Mouse (Mus musculus) liver, embryonic 11.5 days (tissue): ENCODE measurements around the gene 1810055G02Rik. TPM values are rescaled to one million over a fixed set of nuclear protein-coding genes. Genes with fewer than 3 reads are reported as not detected.

ENCODE experiments used
- ATAC-seq: fragments of 200-750 bp; cut with Nextera tagmentation; replicated peaks from 2 replicates; pipeline ENCODE4 v1.8.0; 2017; ENCODE audit warnings: moderate number of reproducible peaks, mild to moderate bottlenecking, moderate TSS enrichment, moderate library complexity; ENCODE audit not compliant: low FRiP score
- DNase-seq: peaks from one replicate; pipeline ENCODE4 v3.0.0-alpha.2; 2017; ENCODE audit warnings: low spot score
- H3K27ac ChIP-seq: fragments of 300-500 bp; sonication (generic); 2 replicates; pipeline ENCODE4 v1.5.1; 2014; ENCODE audit warnings: mild to moderate bottlenecking, low read depth, low read length, control low read depth
- H3K27me3 ChIP-seq: fragments of 300-500 bp; sonication (generic); replicated peaks from 2 replicates; pipeline ENCODE4 v1.6.1; 2014; ENCODE audit warnings: low read length, mixed read lengths; ENCODE audit not compliant: control insufficient read depth, insufficient read depth
- H3K36me3 ChIP-seq: fragments of 300-500 bp; sonication (generic); 2 replicates; pipeline ENCODE4 v1.6.1; 2014; ENCODE audit warnings: mild to moderate bottlenecking, low read length, moderate library complexity, mixed read lengths; ENCODE audit not compliant: control insufficient read depth, insufficient read depth
- H3K4me1 ChIP-seq: fragments of 300-500 bp; sonication (generic); replicated peaks from 2 replicates; pipeline ENCODE4 v1.6.1; 2014; ENCODE audit warnings: low read length, mixed read lengths; ENCODE audit not compliant: control insufficient read depth, insufficient read depth
- H3K4me2 ChIP-seq: fragments of 300-500 bp; sonication (generic); 2 replicates; pipeline ENCODE4 v1.6.1; 2014; ENCODE audit warnings: mild to moderate bottlenecking, control low read depth, moderate library complexity
- H3K4me3 ChIP-seq: fragments of 300-500 bp; sonication (generic); 2 replicates; pipeline ENCODE4 v1.5.1; 2014; ENCODE audit warnings: low read depth, low read length, control low read depth
- H3K9ac ChIP-seq: fragments of 300-500 bp; sonication (generic); 2 replicates; pipeline ENCODE4 v1.6.1; 2014; ENCODE audit warnings: low read depth, low read length, control low read depth
- H3K9me3 ChIP-seq: fragments of 300-500 bp; sonication (generic); 2 replicates; pipeline ENCODE4 v1.6.1; 2016; ENCODE audit warnings: low read length, inconsistent platforms, mixed read lengths; ENCODE audit not compliant: control insufficient read depth
- WGBS: fragments of 180-500 bp; shearing (Covaris S2); extraction: QIAGEN DNeasy Blood & Tissue Kit; methylation state at CpG from one replicate; pipeline ENCODE4 v1.1.7; 2014; 5-methylcytosine and 5-hydroxymethylcytosine counted together
- polyA plus RNA-seq: library from polyadenylated mRNA; unstranded; fragments of >200 nt; fragmentation: Nextera tagmentation; extraction: Ambion mirVana; gene quantifications from 2 replicates; pipeline ENCODE4 v1.2.1, GENCODE M21; 2014

1810055G02Rik gene
- polyA plus RNA-seq, 1 experiment from 2014 or later = 27.9 TPM

DNA sequence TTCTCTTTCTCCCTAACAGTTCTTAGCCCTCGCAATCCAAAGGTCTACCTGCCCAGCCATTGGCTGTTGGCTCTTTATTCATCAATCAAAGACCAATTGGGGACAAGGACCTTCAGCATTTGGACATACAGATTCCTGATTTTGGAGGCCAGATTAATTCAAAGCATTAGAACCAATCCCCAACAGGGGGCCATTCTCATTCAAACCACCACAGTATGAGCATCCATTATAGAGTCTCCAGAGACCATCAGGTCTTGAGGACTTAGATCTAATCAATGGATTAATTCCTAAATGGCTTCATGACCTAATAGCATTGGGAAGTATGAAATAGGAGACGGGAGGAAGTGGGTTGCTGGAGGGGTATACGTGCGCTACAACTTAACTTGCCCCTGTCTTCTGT lies 5.6 kb upstream of the 1810055G02Rik start:
- no peak overlapping the region for H3K27ac ChIP-seq
- WGBS = 78% methylated on average over 4 of the region's 4 CpGs
- H3K36me3 ChIP-seq = no peaks in the 10 kb centered on the region
- no peak overlapping the region for H3K9ac ChIP-seq
- no peaks in the 10 kb centered on the region for H3K27me3 ChIP-seq
- H3K4me1 ChIP-seq = peaks cover under 1% of the 10 kb centered on the region; the same call in 1 of the 2 replicates
- no peak overlapping the region for H3K4me3 ChIP-seq
- H3K4me2 ChIP-seq = no peak overlapping the region
- H3K9me3 ChIP-seq = no peaks in the 10 kb centered on the region
- DNase-seq (no peak), ATAC-seq (no peak)

DNA sequence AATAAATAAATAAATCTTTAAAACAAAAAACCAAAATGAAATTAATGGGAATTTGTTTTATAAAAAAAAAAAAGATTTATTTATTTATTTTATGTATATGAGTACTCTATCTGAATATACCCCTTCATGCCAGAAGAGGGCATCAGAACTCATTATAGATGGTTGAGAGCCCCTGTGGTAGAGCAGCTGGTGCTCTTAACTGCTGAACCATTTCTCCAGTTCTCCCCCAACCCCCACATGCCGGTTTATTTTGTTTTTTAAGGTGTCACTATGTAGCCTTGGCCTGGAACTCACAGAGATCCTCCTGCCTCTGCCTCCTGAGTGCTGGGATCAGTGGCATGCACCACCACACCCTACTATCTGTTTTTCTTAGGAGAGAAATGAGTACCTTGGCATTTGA lies 1.8 kb upstream of the 1810055G02Rik start:
- Histone ChIP-seq H3K4me2 (no peak overlapping the region), H3K9ac (no peak overlapping the region), H3K27me3 (no peaks in the 10 kb centered on the region), H3K4me3 (no peak overlapping the region), H3K9me3 (no peaks in the 10 kb centered on the region), H3K36me3 (0 out of 2 replicates have a peak, but pooled peaks cover under 1% of the 10 kb centered on the region), H3K4me1 (peaks cover 13% of the 10 kb centered on the region), H3K27ac (no peak overlapping the region)
- DNase-seq (no peak), ATAC-seq (no peak)
- 41% methylated on average over 1 of the region's 1 CpGs for whole genome bisulfite sequencing

DNA sequence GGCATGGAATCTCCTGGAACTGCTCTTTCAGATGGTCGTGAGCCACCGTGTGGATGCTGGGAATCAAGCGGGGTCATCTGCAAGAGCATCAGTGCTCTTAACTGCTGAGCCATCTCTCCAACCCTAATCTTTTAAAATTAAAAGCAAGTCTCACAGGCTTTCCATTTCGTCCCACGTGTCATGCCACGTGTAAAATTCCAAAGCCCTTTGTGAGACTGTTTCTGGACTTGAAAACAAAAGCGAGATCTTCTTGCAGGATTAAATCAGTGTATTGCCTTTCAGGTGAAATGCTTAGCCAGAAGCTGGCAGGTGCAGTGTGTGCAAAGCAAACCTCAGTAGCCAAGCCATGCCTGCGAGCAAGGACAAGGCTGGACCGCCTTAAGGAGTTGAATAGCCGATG lies 540 bp upstream of the 1810055G02Rik start:
- Histone ChIP-seq H3K9me3 (no peaks in the 10 kb centered on the region), H3K36me3 (0 out of 2 replicates have a peak, but pooled peaks cover 5% of the 10 kb centered on the region), H3K9ac (peak overlapping the region; percentile 82), H3K27me3 (no peaks in the 10 kb centered on the region), H3K27ac (peak overlapping the region; percentile 76), H3K4me1 (peaks cover 13% of the 10 kb centered on the region), H3K4me2 (peak overlapping the region; percentile 67), H3K4me3 (peak overlapping the region; percentile 85)
- DNase-seq (no peak), ATAC-seq (no peak)
- WGBS = 42% methylated on average over 10 of the region's 10 CpGs

DNA sequence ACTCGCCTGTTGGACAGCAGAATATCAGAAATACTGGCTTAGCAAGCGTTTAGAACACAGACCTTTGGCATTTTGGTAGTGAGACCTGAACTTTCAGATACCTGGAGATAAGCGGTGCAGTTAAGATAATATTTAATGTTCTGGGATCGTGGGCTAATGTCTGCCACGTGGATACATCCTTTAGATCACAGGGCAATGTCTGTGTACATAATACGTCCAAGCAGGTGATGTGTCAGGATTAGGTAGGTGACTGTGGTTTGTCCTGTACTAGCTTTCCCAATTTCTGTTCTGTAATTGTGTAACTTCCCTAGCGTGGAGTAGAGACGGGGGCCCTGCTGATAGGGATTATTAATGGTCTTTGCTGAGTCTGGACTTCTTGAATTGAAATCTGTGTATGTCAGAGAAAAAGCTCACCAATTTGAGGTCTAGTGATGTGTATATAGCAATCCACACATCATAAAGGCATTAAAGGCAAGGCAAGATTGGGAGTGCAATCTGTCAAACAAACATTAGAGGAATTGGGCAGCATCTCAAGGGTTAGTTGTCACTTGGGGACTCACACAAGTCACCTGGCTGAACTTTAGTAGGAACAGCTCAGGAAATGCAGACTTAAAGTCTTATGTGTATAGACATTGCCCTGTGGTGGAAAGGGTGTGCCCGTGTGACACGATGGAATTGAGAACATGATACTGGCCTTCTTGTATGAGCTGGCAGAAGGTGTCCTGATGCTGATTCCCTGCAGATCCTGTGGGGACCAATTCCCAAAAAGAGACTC lies 1.1 kb downstream of the 1810055G02Rik start:
- DNase-seq (no peak), ATAC-seq (no peak)
- Histone ChIP-seq H3K27me3 (no peaks in the 10 kb centered on the region), H3K4me3 (peak overlapping the region; percentile 85), H3K36me3 (0 out of 2 replicates have a peak, but pooled peaks cover 5% of the 10 kb centered on the region), H3K27ac (no peak overlapping the region), H3K4me1 (peaks cover 13% of the 10 kb centered on the region), H3K9ac (peak overlapping the region; percentile 82), H3K9me3 (no peaks in the 10 kb centered on the region), H3K4me2 (peak overlapping the region; percentile 67)
- 30% methylated on average over 10 of the region's 10 CpGs for WGBS

DNA sequence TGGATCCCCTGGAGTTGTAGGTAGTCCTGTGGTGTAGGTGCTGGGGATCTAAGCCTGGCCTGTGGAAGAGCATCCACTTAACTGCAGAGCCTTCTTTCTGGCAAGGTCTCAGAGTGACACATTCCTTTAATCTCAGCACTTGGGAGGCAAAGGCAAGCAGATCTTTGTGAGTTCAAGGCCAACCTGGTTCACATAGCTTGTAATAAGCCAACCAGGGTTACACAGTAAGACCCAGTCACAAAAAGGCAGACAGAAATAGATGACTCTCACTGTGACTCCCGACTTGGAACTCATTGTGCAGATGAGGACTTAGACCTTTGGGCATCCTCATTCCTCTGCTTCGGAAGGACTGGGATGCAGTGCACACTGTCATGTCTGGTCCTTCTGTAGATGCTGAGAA lies 2.3 kb downstream of the 1810055G02Rik start:
- no peaks in the 10 kb centered on the region for H3K27me3 ChIP-seq
- H3K9me3 ChIP-seq = no peaks in the 10 kb centered on the region
- H3K27ac ChIP-seq = no peak overlapping the region
- no peak overlapping the region for H3K4me3 ChIP-seq
- no peak overlapping the region for H3K4me2 ChIP-seq
- 0 out of 2 replicates have a peak, but pooled peaks cover 5% of the 10 kb centered on the region for H3K36me3 ChIP-seq
- WGBS = 89% methylated on average over 2 of the region's 2 CpGs
- H3K9ac ChIP-seq = no peak overlapping the region
- ATAC-seq (no peak), DNase-seq (no peak)
- peaks cover 13% of the 10 kb centered on the region for H3K4me1 ChIP-seq

DNA sequence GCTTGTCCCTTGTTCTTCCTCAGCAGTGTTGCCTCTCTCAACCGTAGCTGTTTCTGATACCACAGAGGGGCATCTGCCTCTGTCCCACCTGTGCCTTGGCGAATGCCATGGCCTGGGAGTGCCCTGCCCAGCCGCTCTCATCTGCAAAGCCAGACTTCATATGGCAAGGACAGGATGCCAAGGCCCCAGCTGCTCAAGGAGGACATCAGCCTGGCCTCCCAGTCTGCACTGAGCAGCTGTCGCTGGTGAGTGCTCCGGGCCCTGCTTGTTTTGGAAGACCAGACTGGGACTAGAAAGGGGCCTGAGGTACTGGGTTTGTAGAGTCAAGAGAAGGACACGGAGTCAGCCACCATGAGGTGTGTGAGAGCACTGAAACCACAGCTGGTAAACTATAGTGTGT lies 6.3 kb downstream of the 1810055G02Rik start:
- 88% methylated on average over 6 of the region's 6 CpGs for WGBS
- H3K4me2 ChIP-seq = no peak overlapping the region
- ATAC-seq = no peak
- H3K9me3 ChIP-seq = no peaks in the 10 kb centered on the region
- H3K27ac ChIP-seq = no peak overlapping the region
- no peaks in the 10 kb centered on the region for H3K27me3 ChIP-seq
- no peak overlapping the region for H3K4me3 ChIP-seq
- H3K4me1 ChIP-seq = peaks cover under 1% of the 10 kb centered on the region
- H3K36me3 ChIP-seq = peaks cover 18% of the 10 kb centered on the region
- no peak overlapping the region for H3K9ac ChIP-seq
- DNase-seq = no peak

DNA sequence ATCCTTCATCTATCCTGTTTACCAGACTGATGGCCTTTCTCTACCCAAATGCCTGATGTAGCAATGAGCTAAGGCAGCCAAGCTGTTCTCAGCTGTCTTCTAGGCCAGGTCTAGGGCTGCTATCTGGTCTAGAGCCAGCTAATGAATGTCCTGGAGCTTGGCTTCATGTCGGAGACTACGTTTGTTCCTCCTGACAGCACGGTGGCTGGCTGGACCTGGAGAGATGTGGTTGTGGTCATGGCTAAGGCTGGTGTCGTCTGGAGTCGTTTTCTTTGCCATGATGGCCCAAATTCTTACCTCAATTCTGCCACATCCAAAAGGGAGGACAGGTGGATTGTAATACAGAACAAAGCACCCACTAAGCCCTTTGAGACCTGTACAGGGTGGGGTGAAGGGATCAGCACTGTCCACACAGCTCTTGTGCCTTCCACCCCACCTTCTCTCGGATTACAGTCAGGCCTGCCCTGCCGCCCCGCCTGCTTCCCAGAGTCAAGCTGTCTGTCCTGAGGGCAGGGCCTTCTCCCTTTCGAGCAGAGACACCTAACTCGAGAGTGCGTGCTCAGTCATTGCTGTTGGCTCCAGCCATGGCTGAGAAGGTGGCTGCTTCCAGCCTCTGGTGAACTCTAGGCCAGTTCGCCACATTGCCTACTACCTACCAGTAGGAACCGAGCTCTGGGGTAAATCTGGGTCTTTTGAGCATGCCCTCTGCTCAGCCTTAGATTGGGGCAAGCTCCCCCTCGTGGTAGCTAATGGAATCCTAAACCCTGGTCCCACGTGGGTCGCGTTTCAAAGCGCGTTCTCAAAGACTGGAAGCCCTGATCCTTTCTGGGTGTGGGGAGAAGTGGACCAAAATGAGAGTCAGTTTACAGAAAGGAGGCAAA lies 10.6 kb downstream of the 1810055G02Rik start:
- WGBS = 39% methylated on average over 19 of the region's 19 CpGs
- peak; percentile 63 for DNase-seq
- Histone ChIP-seq H3K4me2 (peak overlapping the region; percentile 93), H3K4me1 (no peaks in the 10 kb centered on the region), H3K36me3 (peaks cover 13% of the 10 kb centered on the region), H3K27me3 (no peaks in the 10 kb centered on the region), H3K4me3 (peak overlapping the region; percentile 52), H3K9me3 (no peaks in the 10 kb centered on the region), H3K27ac (no peak overlapping the region), H3K9ac (peak overlapping the region; percentile 52)
- ATAC-seq = peak; percentile 75

DNA sequence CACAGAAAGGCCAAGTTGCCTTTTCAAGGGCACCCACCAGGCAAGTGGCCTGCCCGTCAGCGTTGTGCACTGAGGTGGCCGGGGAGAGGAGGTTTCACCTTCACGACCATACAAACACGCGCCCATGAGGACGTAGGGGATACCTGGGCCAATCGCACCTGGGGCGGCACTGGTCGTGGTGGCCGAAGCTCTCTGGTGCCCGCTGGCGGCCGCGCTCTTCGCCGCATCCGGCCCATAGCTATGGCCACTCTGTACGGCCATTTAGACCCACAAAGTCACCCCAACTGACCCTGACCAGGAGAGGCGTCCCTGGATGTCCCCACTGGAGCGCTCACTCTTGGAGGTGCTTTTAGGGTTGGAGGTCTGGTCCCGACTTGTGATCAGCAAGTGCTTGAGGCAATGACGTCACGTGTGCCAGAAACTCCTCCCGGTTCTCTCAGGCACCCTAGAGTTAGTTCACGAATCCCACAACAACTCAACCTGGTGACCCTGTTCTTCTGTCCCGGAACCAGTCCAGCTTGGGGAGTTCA lies 11.3 kb downstream of the 1810055G02Rik start:
- no peaks in the 10 kb centered on the region for H3K9me3 ChIP-seq
- ATAC-seq = peak; percentile 81
- H3K9ac ChIP-seq = peak overlapping the region; percentile 52
- H3K36me3 ChIP-seq = peaks cover 13% of the 10 kb centered on the region
- peak overlapping the region; percentile 52 for H3K4me3 ChIP-seq
- H3K27me3 ChIP-seq = no peaks in the 10 kb centered on the region
- DNase-seq = peak; percentile 75
- H3K27ac ChIP-seq = no peak overlapping the region
- H3K4me1 ChIP-seq = no peaks in the 10 kb centered on the region
- peak overlapping the region; percentile 93 for H3K4me2 ChIP-seq
- WGBS = under 1% methylated on average over 27 of the region's 27 CpGs
